Mouse (Mus musculus): ENCODE data around the gene Cux1.

DNA sequence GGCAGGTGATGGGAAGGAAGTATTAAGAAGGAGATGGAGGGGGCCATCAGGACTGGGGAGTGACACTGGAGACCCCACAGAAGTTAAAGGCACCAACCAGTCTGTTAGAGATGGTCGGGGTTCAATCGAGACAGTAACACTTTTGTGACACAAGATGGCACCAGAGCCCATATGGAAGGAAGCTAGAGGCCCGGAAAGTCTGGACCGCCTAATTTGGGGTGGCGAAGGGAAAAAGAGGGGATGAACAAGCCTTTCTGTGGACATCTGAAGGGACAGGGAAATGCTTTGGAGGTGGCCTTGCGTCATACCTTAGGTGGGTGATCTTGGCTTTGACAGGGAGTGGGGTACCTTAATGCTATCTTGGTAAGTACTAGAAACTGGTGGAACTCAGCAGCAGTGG is 285.9 kb downstream of the Cux1 start:
- TF ChIP-seq POLR2A (IDR thresholded peaks at IDR 0.05; ENCODE audit: low read depth, low read length) (no peak), CTCF (conservative IDR thresholded peaks at IDR 0.05; ENCODE audit: insufficient read depth, insufficient read length, low read depth, low read length) (peak; percentile 45)
